Mouse (Mus musculus) ES-CJ7 (cell line): ENCODE results near the gene Ss18l2.

Experiments used
- DNase-seq: peaks from one replicate; pipeline ENCODE4 v3.0.0; 2011; ENCODE audit warnings: low read depth, low spot score

Gene Ss18l2

DNA sequence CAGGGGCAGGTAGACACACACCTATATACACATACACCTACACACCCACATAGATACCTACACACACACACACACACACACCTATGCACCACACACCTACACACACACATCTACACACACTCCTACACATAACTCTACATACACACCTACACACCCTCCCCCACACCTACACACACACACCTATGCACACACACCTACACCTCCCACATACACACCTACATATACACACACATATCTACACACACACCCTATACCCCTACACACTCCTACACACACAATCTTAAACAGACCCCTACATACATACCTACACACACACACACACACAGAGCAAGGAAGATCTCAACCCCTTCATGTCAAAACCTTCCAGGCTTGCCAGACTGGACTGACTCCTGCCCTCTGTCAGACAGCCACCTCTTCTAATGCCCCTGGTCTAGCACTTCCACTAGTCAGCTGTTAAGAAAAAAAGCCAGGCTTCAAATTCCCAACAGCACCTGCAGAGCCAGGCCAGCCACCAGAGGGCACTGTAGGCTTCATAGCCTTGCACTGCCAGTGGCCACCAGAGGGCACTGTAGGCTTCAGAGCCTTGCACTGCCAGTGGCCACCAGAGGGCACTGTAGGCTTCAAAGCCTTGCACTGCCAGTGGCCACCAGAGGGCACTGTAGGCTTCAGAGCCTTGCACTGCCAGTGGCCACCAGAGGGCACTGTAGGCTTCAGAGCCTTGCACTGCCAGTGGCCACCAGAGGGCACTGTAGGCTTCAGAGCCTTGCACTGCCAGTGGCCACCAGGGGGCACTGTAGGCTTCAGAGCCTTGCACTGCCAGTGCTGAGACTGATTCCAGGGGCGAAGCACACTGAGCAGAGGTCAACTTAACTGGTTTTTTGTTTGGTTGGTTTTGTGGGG, 12.7 kb upstream of the Ss18l2 start:
- no peak for DNase-seq

DNA sequence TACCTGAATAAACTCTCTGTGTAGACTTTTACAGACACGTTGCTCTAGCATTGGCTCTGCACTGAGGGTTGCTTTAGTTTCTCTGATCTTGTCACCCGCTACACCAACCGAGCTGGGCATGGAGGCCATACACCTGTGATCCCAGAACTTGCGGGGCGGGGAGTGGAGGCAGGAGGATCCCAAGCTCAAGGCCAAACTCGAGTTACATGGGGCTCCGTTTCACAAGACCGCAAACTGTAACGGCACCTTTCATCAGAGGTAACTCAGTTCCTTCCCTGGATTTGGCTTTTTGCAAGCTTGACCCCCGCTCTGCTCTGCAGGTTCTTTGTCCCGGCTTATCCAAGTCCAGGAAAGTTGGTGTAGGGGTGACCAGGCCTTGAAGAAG, 5.9 kb upstream of the Ss18l2 start:
- DNase-seq = no peak

DNA sequence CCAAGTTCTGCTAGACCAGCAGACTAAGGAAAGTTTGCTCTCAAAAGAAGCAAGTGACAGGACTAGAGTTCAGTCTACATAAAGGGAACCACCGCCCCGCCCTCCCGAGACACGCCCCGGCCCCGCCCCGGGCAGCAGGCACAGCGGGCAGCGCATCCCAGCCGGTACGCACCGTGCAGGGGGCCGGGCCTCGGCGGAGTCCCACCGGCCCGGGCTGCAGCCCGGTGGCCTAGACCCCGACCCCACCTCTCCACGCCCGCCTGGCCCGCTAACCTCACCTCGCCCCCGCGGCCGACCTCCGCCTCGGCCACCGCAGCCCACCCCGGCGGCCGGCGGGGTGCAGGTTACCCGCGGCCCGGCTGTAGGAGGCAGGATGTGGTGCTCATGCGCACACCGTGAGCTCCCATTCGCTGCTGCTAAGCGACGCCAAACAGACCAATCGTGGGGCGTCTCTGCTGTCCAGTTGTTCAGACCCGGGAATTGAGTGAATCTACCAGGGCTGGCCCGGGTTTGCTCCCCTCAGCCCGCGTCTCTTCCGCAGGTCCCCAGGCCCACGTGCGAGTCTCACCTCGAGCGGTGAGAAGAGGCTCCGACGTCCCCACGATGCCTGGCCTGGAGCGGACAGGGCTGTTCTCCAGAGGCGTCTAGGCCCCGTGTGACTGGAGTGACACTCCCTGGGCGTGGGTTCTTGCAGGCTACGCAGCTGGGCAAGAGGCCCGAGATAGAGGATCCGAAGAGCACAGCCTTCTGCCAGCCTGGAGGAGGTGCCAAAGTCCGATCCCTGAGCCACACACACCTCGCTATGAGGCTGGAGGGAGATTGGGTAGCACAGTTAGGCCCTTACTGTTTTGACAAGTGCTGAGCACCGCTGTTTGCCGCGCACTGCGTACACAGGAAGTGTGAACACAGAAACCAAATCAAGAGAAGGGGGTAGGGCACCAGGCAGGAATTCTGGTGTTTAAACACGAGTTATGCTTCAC, 5.2 kb upstream of the Ss18l2 start, which contains the start of gene Sec22c:
TSS of gene Sec22c (minus strand) at position 845 of the 980 bp plus-strand sequence.
- DNase-seq = peak; percentile 94

DNA sequence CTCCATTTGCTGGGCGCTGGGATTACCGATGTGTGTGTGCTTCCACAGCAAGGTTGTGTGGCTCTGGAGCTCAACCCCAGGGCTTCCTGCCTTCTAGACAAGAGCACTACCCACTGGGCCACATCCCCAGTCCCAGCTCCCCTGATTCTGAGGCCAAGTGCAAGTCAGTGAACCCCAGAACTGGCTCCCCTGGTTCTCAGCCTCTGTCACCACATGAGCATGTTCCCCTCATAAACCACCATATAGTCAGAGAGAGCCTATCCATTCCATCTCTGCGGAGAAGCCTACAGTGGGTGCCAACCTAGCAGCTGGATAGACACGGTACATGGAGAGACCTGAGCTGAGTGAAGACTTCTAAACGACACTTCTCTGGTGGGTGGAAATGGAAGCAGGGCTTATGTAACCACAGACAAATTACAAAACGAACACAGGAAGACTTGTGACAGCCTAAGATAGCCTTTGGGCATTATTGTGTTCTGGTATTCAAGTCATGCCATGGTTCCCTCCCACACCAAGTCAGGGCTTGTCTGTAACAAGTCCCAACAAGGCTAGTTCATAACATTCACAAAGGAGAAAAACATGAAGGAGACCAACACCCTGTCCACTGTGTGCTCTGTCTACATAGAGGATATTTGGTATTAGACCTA, 4.0 kb upstream of the Ss18l2 start:
- no peak for DNase-seq

DNA sequence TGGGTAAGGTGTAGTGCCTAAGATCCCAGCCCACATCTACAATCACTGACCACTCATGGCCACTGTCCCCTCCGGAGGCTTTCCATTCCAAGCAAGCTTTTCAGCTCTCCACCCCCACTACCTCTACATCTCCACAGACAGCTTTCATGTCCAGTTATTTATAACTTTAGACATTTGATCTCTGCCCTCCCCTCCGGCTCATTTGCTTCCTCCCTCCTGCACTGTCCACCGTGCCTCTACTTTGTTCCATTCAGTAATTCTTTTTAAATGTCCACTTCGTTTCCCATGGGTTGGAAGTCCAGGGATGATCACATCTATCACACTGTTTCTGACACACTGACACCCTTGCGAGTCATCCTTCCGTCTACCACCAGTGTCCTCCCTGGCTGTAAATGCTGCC, 2.3 kb upstream of the Ss18l2 start:
- DNase-seq = no peak

DNA sequence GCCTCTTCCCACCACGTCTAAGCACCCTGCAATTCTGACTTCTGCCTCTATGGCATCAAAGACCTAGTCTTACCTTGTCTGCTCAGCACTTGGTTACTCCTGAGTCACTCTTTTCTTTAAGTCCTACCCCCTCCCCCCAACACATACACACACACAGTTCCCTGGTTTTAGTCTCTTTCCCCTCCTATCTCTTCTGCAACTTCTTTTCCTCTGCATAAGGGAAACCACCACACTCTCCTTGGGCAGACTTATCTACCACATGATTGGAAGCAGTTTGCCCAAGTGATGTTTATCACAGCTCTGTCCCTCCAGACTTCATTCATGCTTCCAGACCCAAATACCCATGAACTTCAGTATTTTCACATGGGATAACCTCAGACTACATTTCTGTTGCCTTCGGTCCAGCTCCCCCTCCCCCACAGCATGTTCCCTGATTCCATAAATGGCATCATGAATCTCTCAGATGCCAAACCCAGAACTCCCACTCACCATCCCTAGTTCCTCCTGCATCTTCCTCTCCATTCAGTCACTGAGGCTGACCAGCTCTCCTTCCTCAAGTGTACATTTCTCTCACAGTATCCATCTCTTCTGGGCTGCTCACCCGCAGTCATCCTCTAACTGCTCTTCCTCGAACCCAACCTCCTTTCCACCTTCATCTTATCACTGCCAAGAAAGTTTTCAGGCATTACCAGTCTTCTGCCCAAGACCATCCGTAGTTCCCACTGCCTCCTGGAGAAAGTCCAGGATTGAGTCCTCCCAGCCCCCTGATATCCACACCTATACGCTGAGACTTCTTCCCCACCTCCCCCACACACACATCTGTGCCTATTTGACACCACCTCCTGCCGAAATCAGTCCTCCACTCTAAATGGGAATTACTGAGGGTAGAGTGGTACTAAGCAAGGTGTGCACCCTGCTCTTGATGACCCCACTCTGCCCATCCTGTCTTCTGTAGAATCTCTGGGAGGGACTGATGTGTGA, 1.3 kb upstream of the Ss18l2 start:
- peak; percentile 22 for DNase-seq

DNA sequence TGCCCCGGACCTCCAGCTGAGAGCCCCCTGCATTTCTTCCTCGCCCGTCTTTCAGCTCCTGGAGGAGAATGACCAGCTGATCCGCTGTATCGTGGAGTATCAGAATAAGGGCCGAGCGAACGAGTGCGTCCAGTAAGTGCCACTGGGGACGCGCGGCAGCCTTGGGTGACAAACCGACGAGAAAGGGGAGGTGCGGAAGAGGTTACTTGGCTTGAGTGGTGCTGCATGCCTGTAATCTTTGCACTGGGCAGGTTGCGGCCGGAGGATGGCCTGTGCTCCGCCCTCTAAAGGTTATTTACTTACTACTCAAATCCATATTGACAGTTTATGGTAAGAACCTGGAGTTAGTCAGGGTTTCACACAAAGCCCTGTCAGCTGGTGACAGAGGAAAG, 451 bp downstream of the Ss18l2 start:
- peak; percentile 17 for DNase-seq

DNA sequence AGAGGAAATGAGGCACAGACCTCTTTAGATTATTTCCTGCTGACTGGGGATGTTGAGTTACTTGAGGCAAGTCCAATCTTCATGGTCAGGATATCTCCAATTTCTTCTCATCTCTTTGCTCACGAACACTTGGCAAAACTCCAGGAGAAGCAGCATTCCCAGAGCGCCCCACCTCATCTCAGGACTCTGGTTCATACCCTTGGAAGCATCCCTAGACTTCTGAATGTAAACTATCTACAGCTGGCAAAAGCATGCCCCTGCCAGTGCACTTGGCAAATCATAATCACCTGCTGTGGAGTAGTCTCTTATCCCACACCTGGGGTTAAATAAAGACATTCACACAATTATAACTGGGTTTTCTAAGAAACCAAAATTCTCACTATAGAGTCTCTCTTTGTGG, 6.9 kb downstream of the Ss18l2 start:
- no peak for DNase-seq

DNA sequence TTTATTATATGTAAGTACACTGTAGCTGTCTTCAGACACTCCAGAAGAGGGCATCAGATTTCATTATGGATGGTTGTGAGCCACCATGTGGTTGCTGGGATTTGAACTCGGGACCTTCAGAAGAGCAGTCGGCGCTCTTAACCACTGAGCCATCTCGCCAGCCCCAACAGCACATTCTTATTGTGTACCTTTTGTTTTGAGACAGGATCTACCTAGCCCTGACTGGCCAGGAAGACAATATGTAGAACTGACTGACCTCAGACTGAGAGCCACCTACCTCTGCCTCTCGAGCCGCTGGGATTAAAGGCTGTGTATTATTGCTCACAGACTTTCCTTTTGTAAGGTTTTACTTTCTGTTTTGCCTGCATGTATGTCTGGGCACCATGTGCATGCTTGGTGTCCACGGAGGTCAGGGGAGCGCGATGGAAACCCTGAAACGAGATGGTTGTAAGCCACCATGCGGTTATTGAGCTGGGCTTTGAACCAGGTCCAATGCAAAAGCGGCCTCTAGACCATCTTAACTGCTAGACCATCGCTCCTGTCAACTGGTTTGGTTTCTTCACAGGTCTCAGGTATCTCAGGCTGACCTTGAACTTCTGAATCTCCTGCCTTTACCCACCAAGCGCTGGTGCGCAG, 8.1 kb downstream of the Ss18l2 start:
- peak; percentile 25 for DNase-seq

DNA sequence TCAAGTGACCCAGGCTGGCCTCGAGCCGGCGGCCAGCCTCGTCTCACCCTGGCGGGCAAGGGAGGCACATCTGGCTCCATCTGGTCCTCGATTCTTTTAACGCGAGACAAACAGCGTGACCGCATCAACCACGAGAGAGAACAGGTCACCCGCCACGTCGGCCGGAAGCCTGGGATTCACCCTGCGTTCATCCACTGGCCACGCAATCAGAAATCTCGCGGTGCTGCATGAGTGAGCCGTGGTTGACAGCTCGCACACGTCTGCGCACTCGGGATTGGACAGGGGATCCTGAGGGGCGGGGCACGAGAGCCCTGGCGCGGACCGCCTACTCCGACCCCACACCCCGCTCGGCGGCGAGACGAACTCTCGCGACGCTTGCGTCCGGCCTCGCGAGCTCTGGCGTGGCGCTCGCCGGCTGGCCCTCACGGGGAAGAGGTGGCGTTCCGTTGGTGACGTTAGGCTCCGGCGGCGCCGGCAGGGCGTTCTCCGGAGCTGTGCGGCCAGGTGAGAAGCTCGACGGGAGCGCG, 8.7 kb downstream of the Ss18l2 start, which contains the start of gene Nktr:
TSS of gene Nktr (plus strand) at position 378 of the 527 bp plus-strand sequence.
- peak; percentile 99 for DNase-seq

DNA sequence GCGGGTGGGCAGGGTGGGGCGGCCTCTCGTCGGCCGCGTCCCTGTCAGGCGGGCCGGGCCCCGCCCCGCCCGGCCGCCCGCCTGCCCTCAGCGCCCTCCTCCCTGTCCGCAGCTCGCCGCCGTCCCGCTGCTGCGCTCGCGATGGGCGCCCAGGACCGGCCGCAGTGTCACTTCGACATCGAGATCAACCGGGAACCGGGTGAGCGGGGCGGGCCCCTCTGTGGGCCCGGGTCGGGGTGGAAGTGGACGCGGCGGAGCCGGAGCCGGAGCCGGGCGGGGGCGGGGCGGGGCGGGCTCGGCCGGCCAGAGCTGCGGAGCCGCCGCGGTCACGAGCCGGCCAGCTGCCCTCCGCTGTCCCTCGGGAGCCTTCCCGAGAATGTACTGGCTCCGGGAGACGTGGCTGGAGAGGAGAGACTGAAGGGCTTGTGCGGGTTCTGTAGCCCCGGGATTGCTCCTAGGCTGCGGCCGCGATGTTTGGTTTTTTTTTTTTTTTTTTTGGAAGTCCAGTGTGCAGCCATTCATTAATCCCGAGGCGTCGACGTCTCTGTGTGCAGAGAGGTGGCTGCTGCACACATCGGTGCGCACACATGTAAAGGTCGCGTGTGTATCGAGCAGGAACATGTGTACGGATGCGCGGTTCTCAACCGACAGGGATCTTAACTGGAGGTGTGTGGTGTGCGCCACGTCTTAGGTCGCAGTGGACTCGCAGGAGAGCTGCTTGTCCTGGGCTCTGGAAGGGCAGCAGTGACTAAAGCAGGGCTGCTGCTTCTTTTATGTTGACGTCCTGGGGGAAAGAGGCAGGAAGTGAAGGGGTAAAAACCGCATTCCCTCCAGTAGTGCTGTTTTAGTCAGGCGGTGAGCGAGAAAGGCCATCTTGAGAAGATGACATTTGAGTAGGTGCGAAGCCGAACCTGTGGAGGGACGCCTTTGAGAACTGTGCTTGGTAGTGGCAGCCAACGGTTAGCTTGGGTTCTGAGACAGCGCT, 9.5 kb downstream of the Ss18l2 start:
- peak; percentile 36 for DNase-seq

DNA sequence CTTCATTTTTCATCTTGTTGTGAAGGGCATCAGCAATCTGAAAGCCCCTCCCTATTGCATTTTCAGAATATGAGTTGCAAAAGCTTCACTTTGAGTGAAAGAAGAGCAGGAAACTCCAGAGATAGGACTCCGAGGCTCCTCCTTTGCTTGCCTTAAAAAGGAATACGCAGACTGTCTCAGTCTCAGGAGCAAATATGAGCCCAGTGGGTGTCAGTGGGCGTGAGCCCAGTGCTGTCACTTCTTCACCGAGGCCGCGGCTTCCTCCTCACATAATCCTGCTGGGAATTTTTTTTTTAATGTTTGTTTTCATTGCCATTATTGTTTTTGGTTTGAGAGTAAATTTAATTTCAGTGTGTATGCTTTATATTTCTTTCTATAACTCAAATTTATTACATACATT, 30.4 kb downstream of the Ss18l2 start:
- no peak for DNase-seq

DNA sequence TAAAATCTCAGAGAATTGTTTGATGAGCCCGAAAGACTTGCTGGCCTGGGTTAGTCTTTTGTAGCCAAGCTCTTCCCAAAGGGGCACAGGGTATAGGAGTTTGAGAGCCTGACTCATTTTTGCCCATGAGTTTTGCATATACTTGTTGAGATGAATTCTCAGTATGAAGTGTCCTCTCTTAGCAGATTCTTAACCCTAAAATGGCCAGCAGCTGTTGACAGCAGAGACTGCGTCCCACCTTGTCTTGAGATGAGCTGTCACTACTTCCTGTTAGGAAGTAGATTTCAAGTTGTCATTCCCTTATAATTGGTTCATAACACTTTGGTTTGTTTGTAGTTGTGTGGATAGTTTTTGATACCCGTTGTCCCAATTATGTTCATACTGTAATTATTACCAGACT, 31.0 kb downstream of the Ss18l2 start:
- no peak for DNase-seq

DNA sequence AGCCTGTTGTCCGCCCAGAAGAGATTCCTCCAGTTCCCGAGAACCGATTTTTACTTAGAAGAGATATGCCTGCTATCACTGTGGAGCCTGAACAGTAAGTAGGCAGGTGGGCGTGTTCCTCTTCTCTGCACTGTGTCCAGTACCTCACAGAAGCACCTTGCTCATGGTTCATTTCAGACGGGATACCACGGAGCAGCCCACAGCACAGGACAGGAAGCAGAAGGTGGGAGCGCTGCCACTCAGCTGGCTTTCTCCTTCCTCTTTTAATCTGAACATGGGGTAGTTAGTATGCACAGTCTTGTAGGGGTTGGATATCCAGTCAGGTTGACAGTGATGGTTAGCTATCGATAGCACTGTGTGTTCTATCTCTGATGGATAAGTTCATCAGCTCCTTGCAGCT, 33.9 kb downstream of the Ss18l2 start:
- DNase-seq = no peak

DNA sequence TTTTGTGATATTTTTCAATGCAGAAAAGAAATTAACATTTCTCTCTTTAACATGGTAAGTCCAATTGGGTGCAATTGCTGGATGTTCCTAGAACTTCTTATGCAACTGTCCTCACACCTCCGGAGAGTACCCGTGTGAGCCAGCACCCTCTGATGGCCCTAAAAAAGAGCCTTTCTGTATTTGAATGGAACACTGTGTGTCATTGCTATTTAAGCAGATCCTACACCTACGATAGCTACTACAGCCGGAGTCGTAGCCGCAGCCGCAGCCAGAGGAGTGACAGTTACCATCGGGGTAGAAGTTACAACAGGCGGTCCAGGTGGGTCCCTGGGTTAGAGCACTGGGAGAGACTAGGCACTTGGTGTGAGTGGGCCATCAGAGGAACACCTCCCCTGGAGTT, 42.6 kb downstream of the Ss18l2 start:
- no peak for DNase-seq

DNA sequence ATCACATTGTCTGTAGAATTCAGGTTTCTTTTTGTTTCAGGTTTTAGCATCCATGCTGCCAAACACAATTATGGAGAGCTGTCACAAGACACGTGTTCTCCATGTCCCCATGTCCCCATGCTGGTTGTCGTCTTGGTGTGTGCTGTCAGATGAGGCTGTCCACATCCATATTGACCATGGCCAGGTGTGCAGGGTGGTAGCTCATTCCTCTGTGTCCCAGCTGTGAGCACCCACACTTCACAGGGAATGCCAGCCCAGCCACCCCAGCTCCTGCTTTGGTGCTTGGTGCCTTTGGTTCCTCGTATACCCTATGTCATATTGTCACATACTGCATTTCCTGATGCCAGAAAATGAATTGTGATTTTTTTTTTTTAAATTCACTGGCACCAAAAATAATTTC, 44.5 kb downstream of the Ss18l2 start:
- DNase-seq = no peak

DNA sequence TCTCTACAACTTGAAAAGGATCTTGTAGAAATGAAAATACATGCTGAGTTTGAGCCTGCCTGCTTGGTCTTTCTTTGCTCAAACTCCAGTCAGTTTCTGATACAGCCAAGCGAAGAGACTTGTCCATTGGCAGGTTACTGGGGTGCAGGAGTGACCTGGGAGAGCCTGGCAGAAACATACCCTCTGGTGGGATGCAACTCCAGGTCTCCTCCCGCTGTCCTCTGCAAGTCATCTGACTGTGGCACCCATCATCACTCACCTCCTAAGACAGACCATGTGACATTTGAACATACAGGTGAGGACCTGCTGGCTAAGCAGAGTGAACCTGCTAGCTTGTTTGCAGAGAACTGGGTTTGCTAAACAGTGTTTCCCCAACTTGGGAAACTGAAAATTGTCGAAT, 46.7 kb downstream of the Ss18l2 start:
- no peak for DNase-seq

DNA sequence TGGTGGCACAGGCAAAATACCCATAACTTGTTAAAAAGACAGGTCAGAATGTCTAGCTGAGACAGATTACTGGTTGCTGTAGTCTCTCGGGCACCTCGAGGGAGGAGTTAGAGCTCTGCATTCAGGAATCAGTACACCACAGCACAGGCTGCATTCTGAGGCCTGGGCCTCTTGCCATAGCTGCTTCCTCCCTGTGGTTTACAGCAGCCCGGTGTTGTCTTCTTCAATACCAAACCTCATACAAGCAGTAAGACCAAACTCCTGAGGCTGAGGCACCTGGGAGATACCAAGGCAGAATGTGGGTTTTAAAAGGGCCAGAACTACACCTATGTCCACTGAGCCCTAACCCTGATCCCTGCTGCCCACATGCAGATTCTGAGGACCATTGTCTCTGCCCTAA, 47.3 kb downstream of the Ss18l2 start:
- DNase-seq = no peak
